ENCODE assay signal across 18 mouse cellular contexts in genomic region chr15:12365416-12366071, GRCm38 (mm10). TPM values are rescaled to one million over a fixed set of nuclear protein-coding genes. Genes with fewer than 3 reads are reported as not detected.
DNase-seq lines count a peak whose midpoint lies in the region; ATAC-seq lines count a peak whose summit lies in the region.
"Had no signal": no experiment of that assay in that cellular context is flagged by ENCODE, and none has a peak within 500 bp of the region (broad histone marks: within the 10 kb centered on the region; RNA-seq: fewer than 3 reads in every experiment).

No protein-coding gene starts in this region.

- no peak overlapping the region for H3K9ac ChIP-seq in neural tube, embryonic 11.5 days (ENCODE audit: low read length)
- no peak overlapping the region for H3K9ac ChIP-seq in hindbrain, embryonic 16.5 days (ENCODE audit: low read depth, low read length)
- H3K9ac ChIP-seq in midbrain, embryonic 12.5 days (replicated peaks), result no peak overlapping the region
- H3K9ac ChIP-seq: embryonic facial prominence, embryonic 15.5 days; lung, embryonic 15.5 days; stomach, embryonic 15.5 days had no signal

- no peak for DNase-seq in neural tube, embryonic 11.5 days (ENCODE audit: low spot score)
- DNase-seq in neural tube, embryonic 10.5 days (ENCODE audit: extremely low spot score, low spot score), result no peak
- no peak for DNase-seq in retina, postnatal 1 day
- no peak for DNase-seq in urinary bladder, postnatal 10 days (ENCODE audit: low spot score)
- no peak for DNase-seq in thymus, postnatal 25 days
- DNase-seq in adrenal gland, postnatal 14 days, result no peak
- DNase-seq: adrenal gland, postnatal 36 days; thymus, postnatal 36 days had no signal

- peak; percentile 10; the same call in 1 of the 2 replicates for ATAC-seq in neural tube, embryonic 11.5 days (ENCODE audit: insufficient read depth, low FRiP score, low TSS enrichment)
- no peak; the same call in 1 of the 2 replicates for ATAC-seq in hindbrain, embryonic 16.5 days
- no peak; the same call in none of the 2 replicates for ATAC-seq in midbrain, embryonic 12.5 days (ENCODE audit: low FRiP score, low read depth)
- ATAC-seq: Patski had no signal

- no peaks in the 10 kb centered on the region for H3K27me3 ChIP-seq in neural tube, embryonic 11.5 days (ENCODE audit: control insufficient read depth, insufficient read depth, low read length)
- no peaks in the 10 kb centered on the region for H3K27me3 ChIP-seq in hindbrain, embryonic 16.5 days (replicated peaks; ENCODE audit: control insufficient read depth, insufficient read depth, low read length)
- H3K27me3 ChIP-seq in midbrain, embryonic 12.5 days, result peaks cover 8% of the 10 kb centered on the region
- H3K27me3 ChIP-seq: CH12.LX; embryonic facial prominence, embryonic 15.5 days; lung, embryonic 15.5 days; megakaryocyte, embryonic 14.5 days; Patski; stomach, embryonic 15.5 days had no signal

- 0 out of 2 replicates have a peak overlapping the region, but pooled peaks have one; percentile 31 for H3K27ac ChIP-seq in neural tube, embryonic 11.5 days (ENCODE audit: low read depth, low read length)
- peak overlapping the region; percentile 80 for H3K27ac ChIP-seq in hindbrain, embryonic 16.5 days (ENCODE audit: low read depth, low read length)
- H3K27ac ChIP-seq in midbrain, embryonic 12.5 days (replicated peaks), result 0 out of 2 replicates have a peak overlapping the region, but pooled peaks have one; percentile 20
- H3K27ac ChIP-seq: embryonic facial prominence, embryonic 15.5 days; lung, embryonic 15.5 days; stomach, embryonic 15.5 days had no signal

- H3K36me3 ChIP-seq in neural tube, embryonic 11.5 days (ENCODE audit: control insufficient read depth, insufficient read depth, low read length), result no peaks in the 10 kb centered on the region
- H3K36me3 ChIP-seq in hindbrain, embryonic 16.5 days (ENCODE audit: control insufficient read depth, insufficient read depth, low read length), result 0 out of 2 replicates have a peak, but pooled peaks cover under 1% of the 10 kb centered on the region
- no peaks in the 10 kb centered on the region for H3K36me3 ChIP-seq in midbrain, embryonic 12.5 days
- H3K36me3 ChIP-seq: lung, embryonic 15.5 days had no signal

- WGBS in neural tube, embryonic 11.5 days, result 82% methylated on average over 15 of the region's 15 CpGs
- WGBS in hindbrain, embryonic 16.5 days, result 50% methylated on average over 15 of the region's 15 CpGs
- 82% methylated on average over 15 of the region's 15 CpGs for whole genome bisulfite sequencing in midbrain, embryonic 12.5 days

- H3K4me2 ChIP-seq in neural tube, embryonic 11.5 days (ENCODE audit: low read depth), result no peak overlapping the region
- H3K4me2 ChIP-seq in hindbrain, embryonic 16.5 days (ENCODE audit: low read length), result 0 out of 2 replicates have a peak overlapping the region, but pooled peaks have one; percentile 3
- no peak overlapping the region for H3K4me2 ChIP-seq in midbrain, embryonic 12.5 days (replicated peaks)
- H3K4me2 ChIP-seq: embryonic facial prominence, embryonic 15.5 days; lung, embryonic 15.5 days; stomach, embryonic 15.5 days had no signal

- no peak overlapping the region for H3K4me3 ChIP-seq in neural tube, embryonic 11.5 days (ENCODE audit: low read depth, low read length)
- H3K4me3 ChIP-seq in hindbrain, embryonic 16.5 days (ENCODE audit: low read length), result no peak overlapping the region
- no peak overlapping the region for H3K4me3 ChIP-seq in midbrain, embryonic 12.5 days
- H3K4me3 ChIP-seq: embryonic facial prominence, embryonic 15.5 days; lung, embryonic 15.5 days; megakaryocyte, embryonic 14.5 days; stomach, embryonic 15.5 days had no signal

- peaks cover 14% of the 10 kb centered on the region for H3K4me1 ChIP-seq in neural tube, embryonic 11.5 days (ENCODE audit: control insufficient read depth, insufficient read depth, low read length)
- H3K4me1 ChIP-seq in hindbrain, embryonic 16.5 days (ENCODE audit: control insufficient read depth, insufficient read depth, low read depth, low read length), result peaks cover 22% of the 10 kb centered on the region
- H3K4me1 ChIP-seq in midbrain, embryonic 12.5 days, result peaks cover 20% of the 10 kb centered on the region
- H3K4me1 ChIP-seq: stomach, embryonic 15.5 days had no signal

- no peaks in the 10 kb centered on the region for H3K9me3 ChIP-seq in neural tube, embryonic 11.5 days (ENCODE audit: control insufficient read depth, low read length)
- no peaks in the 10 kb centered on the region for H3K9me3 ChIP-seq in hindbrain, embryonic 16.5 days (ENCODE audit: control insufficient read depth, low read length)
- no peaks in the 10 kb centered on the region for H3K9me3 ChIP-seq in midbrain, embryonic 12.5 days
- H3K9me3 ChIP-seq: embryonic facial prominence, embryonic 15.5 days; lung, embryonic 15.5 days; megakaryocyte, embryonic 14.5 days; stomach, embryonic 15.5 days had no signal

RNA-seq across cellular contexts. Expression of gene 1810049J17Rik, which starts 43.8 kb away (rescaled TPM):
- 1.6 and 1.9 TPM in 2 replicates for polyA plus RNA-seq in neural tube, embryonic 11.5 days (2014; fragmentation: Nextera tagmentation; extraction: Ambion mirVana)
- 0.62 and 1.1 TPM in 2 replicates for polyA plus RNA-seq in hindbrain, embryonic 16.5 days (2015; fragmentation: Nextera tagmentation; extraction: Ambion mirVana)
- 0.75 TPM in 1 of 2 replicates, not detected in the other for polyA plus RNA-seq in midbrain, embryonic 12.5 days (2016; fragmentation: Nextera tagmentation; extraction: Ambion mirVana)
- total RNA-seq in adrenal gland, postnatal 14 days (2021), result 2.0 TPM in 1 of 2 replicates, not detected in the other
- total RNA-seq: hematopoietic stem cell, adult 5-6 weeks; left cerebral cortex, postnatal 4 days had no signal

RNA-seq across cellular contexts. Expression of gene Golph3, which starts 44.3 kb away (rescaled TPM):
- polyA plus RNA-seq in neural tube, embryonic 11.5 days (2014; fragmentation: Nextera tagmentation; extraction: Ambion mirVana), result 108 and 112 TPM in 2 replicates
- polyA plus RNA-seq in hindbrain, embryonic 16.5 days (2015; fragmentation: Nextera tagmentation; extraction: Ambion mirVana), result 64.2 and 66.1 TPM in 2 replicates
- 94.8 and 98.4 TPM in 2 replicates for polyA plus RNA-seq in midbrain, embryonic 12.5 days (2016; fragmentation: Nextera tagmentation; extraction: Ambion mirVana)
- total RNA-seq in adrenal gland, postnatal 14 days (2021), result 109 and 116 TPM in 2 replicates

Comparison
In these comparisons a context has a peak if more than half of its experiments do, and no peak if none do; other contexts are left out.
1. H3K27ac ChIP-seq: peak in every context shown above with its lines; median percentile 80 in hindbrain, embryonic 16.5 days; 31 in neural tube, embryonic 11.5 days; 20 in midbrain, embryonic 12.5 days.